Mouse (Mus musculus) liver, adult 2 months (tissue): ENCODE measurements around the gene Fam166a.

Source experiments
- CTCF ChIP-seq: fragments of 200-500 bp; IDR thresholded peaks from 2 replicates; pipeline ENCODE4 v1.5.1; 2011; ENCODE audit warnings: low read depth, low read length, control low read depth
- POLR2A ChIP-seq: fragments of 200-500 bp; IDR thresholded peaks from 2 replicates; pipeline ENCODE4 v1.6.1; 2011; ENCODE audit warnings: low read length, control low read depth; ENCODE audit not compliant: insufficient read depth; ENCODE audit errors: extremely low read depth

GRCm38 (mm10) chr2:25223681-25224491, 5.3 kb downstream of the Fam166a start:
- TF ChIP-seq CTCF (no peak), POLR2A (no peak)
